Mouse (Mus musculus) cortical plate, adult 2 months (tissue): ENCODE measurements around the gene Ctr9.

ENCODE experiments used
- CTCF ChIP-seq: fragments of 200-500 bp; IDR thresholded peaks from 2 replicates; pipeline ENCODE4 v1.5.1; 2011; ENCODE audit warnings: mild to moderate bottlenecking, control low read depth, low read length; ENCODE audit not compliant: insufficient read depth; ENCODE audit errors: extremely low read depth
- POLR2A ChIP-seq: fragments of 200-500 bp; IDR thresholded peaks from 2 replicates; pipeline ENCODE4 v1.6.1; 2011; ENCODE audit warnings: mild to moderate bottlenecking, low read length, control low read depth; ENCODE audit not compliant: insufficient read depth; ENCODE audit errors: extremely low read depth

DNA sequence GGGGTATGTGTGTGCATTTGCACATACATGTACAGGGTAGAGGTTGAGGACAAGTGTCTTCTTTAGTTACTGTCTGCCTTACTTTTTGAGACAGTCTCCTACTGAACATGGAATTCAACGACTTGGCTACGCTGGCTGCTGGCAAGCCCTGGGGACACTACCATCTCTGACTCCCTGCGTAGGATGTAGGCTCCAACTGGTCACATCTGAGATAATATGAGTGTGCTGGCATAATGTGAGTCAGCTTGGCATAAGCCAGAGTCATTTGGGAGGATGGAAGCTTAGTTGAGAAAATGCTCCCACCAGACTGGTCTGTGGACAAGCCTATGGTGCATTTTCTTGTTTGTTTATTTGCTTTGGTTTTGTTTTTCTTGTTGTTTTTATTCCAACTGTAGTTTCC is 40.7 kb upstream of the Ctr9 start:
- TF ChIP-seq CTCF, result no peak
- TF ChIP-seq POLR2A, result no peak
